Mouse (Mus musculus): Measurements from ENCODE around the gene Hoxd1. TPM values are rescaled to one million over a fixed set of nuclear protein-coding genes. Genes with fewer than 3 reads are reported as not detected.

The Hoxd1 gene
- polyA plus RNA-seq, 1 experiment: not detected

- no peak overlapping the region for H3K4me3 ChIP-seq (replicated peaks; ENCODE audit: control insufficient read depth, low read depth, low read length)
- no peak overlapping the region for H3K27ac ChIP-seq (ENCODE audit: control insufficient read depth, insufficient read depth, low read depth, low read length, poor library complexity)
- H3K4me1 ChIP-seq (ENCODE audit: control insufficient read depth, insufficient read depth, low read length): no peaks in the 10 kb centered on the region
- WGBS: 5% methylated on average over 42 of the region's 42 CpGs
- TF ChIP-seq POLR2A (IDR thresholded peaks at IDR 0.05; ENCODE audit: borderline replicate concordance, control insufficient read depth, low read depth, low read length) (no peak), CTCF (IDR thresholded peaks at IDR 0.05; ENCODE audit: control insufficient read depth, insufficient read depth, low read length) (no peak)
These were observed 26.7 kb upstream of the Hoxd1 start for GRCm38 (mm10) chr2:74735851-74736687.

GRCm38 (mm10) chr2:74736688-74737577, 25.8 kb upstream of the Hoxd1 start:
- WGBS: 20% methylated on average over 15 of the region's 15 CpGs
- no peaks in the 10 kb centered on the region for H3K4me1 ChIP-seq (ENCODE audit: control insufficient read depth, insufficient read depth, low read length)
- H3K4me3 ChIP-seq (replicated peaks; ENCODE audit: control insufficient read depth, low read depth, low read length): no peak overlapping the region
- TF ChIP-seq POLR2A (IDR thresholded peaks at IDR 0.05; ENCODE audit: borderline replicate concordance, control insufficient read depth, low read depth, low read length): no peak
- no peak for TF ChIP-seq CTCF (IDR thresholded peaks at IDR 0.05; ENCODE audit: control insufficient read depth, insufficient read depth, low read length)
- H3K27ac ChIP-seq (ENCODE audit: control insufficient read depth, insufficient read depth, low read depth, low read length, poor library complexity): no peak overlapping the region

- TF ChIP-seq POLR2A (IDR thresholded peaks at IDR 0.05; ENCODE audit: borderline replicate concordance, control insufficient read depth, low read depth, low read length): no peak
- no peak for TF ChIP-seq CTCF (IDR thresholded peaks at IDR 0.05; ENCODE audit: control insufficient read depth, insufficient read depth, low read length)
- Histone ChIP-seq H3K4me1 (ENCODE audit: control insufficient read depth, insufficient read depth, low read length) (no peaks in the 10 kb centered on the region), H3K27ac (ENCODE audit: control insufficient read depth, insufficient read depth, low read depth, low read length, poor library complexity) (no peak overlapping the region), H3K4me3 (replicated peaks; ENCODE audit: control insufficient read depth, low read depth, low read length) (no peak overlapping the region)
- 38% methylated on average over 7 of the region's 7 CpGs for WGBS
These were observed 25.2 kb upstream of the Hoxd1 start for GRCm38 (mm10) chr2:74737578-74738070.

DNA sequence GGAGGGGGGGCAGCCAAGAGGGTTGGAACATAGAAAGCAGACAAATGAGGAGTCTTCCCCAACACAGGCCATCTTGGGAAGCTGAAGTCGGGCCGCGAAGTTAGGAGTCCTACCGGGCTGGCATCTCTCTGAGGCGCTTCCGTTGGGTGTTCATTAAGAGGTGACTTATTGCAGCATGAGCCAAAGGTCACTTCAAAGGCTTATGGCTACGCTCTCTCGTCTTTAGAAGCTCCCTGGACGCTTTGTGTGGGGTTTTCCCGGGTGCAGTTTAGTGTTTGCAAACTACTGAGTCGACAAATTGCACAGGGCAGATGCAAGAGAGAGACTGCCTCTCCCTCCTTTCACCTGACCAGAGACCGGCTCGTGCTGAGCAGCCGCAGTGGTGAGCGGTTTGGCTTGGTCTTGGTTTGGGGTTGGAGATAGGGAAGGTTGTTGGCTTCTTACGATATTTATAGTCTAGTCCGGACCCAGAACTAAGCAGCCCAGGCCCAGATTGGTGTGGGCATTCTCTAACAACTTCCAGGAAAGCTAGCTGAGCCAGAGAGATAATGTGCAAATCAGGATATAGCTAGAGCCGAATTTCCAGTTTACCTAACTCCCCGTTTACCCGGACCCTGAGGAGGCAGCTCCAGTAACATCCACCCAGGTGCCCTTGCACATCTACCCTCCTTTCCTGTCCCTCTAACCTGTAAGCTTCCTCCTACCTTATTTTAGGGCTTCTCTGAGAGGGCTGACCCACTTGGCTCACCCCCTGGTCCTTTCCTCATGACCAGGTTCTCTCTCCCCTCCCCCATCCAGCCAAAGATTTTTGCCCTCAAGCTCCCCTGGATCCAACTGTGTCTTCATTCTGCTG, 23.9 kb upstream of the Hoxd1 start:
- Histone ChIP-seq H3K27ac (ENCODE audit: control insufficient read depth, insufficient read depth, low read depth, low read length, poor library complexity) (no peak overlapping the region), H3K4me1 (ENCODE audit: control insufficient read depth, insufficient read depth, low read length) (no peaks in the 10 kb centered on the region), H3K4me3 (replicated peaks; ENCODE audit: control insufficient read depth, low read depth, low read length) (no peak overlapping the region)
- WGBS: 7% methylated on average over 20 of the region's 20 CpGs
- TF ChIP-seq POLR2A (IDR thresholded peaks at IDR 0.05; ENCODE audit: borderline replicate concordance, control insufficient read depth, low read depth, low read length) (no peak), CTCF (IDR thresholded peaks at IDR 0.05; ENCODE audit: control insufficient read depth, insufficient read depth, low read length) (no peak)

- no peaks in the 10 kb centered on the region for H3K4me1 ChIP-seq (ENCODE audit: control insufficient read depth, insufficient read depth, low read length)
- no peak overlapping the region for H3K27ac ChIP-seq (ENCODE audit: control insufficient read depth, insufficient read depth, low read depth, low read length, poor library complexity)
- 26% methylated on average over 2 of the region's 2 CpGs for WGBS
- no peak for TF ChIP-seq CTCF (IDR thresholded peaks at IDR 0.05; ENCODE audit: control insufficient read depth, insufficient read depth, low read length)
- TF ChIP-seq POLR2A (IDR thresholded peaks at IDR 0.05; ENCODE audit: borderline replicate concordance, control insufficient read depth, low read depth, low read length): no peak
- no peak overlapping the region for H3K4me3 ChIP-seq (replicated peaks; ENCODE audit: control insufficient read depth, low read depth, low read length)
These were observed 23.3 kb upstream of the Hoxd1 start for GRCm38 (mm10) chr2:74739476-74739800.

DNA sequence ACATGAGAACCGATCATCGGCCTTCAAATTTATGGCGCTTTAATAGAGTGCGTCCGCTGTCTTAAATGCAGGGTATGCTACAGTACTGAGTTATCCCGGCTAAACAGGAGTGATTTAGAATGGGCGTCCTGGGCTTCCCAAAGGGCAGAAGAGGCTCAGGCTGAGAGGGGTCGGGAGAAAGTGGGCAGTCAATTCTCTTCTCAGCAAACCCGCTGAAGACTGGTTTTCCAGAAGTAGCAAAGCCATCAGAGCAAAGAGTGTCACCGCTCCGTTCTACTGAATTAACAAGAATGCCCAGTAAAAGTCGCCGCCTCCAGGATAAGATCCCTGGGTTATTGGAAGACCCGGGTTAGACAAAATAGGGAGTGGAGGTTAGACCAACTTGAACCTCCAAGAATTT, 22.9 kb upstream of the Hoxd1 start:
- WGBS: 13% methylated on average over 14 of the region's 14 CpGs
- Histone ChIP-seq H3K4me3 (replicated peaks; ENCODE audit: control insufficient read depth, low read depth, low read length) (no peak overlapping the region), H3K27ac (ENCODE audit: control insufficient read depth, insufficient read depth, low read depth, low read length, poor library complexity) (no peak overlapping the region), H3K4me1 (ENCODE audit: control insufficient read depth, insufficient read depth, low read length) (no peaks in the 10 kb centered on the region)
- TF ChIP-seq CTCF (IDR thresholded peaks at IDR 0.05; ENCODE audit: control insufficient read depth, insufficient read depth, low read length): no peak
- no peak for TF ChIP-seq POLR2A (IDR thresholded peaks at IDR 0.05; ENCODE audit: borderline replicate concordance, control insufficient read depth, low read depth, low read length)

GRCm38 (mm10) chr2:74740311-74741091, 22.3 kb upstream of the Hoxd1 start:
- Histone ChIP-seq H3K4me1 (ENCODE audit: control insufficient read depth, insufficient read depth, low read length) (no peaks in the 10 kb centered on the region), H3K4me3 (replicated peaks; ENCODE audit: control insufficient read depth, low read depth, low read length) (no peak overlapping the region), H3K27ac (ENCODE audit: control insufficient read depth, insufficient read depth, low read depth, low read length, poor library complexity) (no peak overlapping the region)
- TF ChIP-seq POLR2A (IDR thresholded peaks at IDR 0.05; ENCODE audit: borderline replicate concordance, control insufficient read depth, low read depth, low read length): no peak
- no peak for TF ChIP-seq CTCF (IDR thresholded peaks at IDR 0.05; ENCODE audit: control insufficient read depth, insufficient read depth, low read length)
- 6% methylated on average over 43 of the region's 43 CpGs for WGBS

Data from bone marrow, adult 2 months (tissue).